Mouse (Mus musculus) gastrocnemius, adult 8-10 months (tissue): ENCODE measurements at regions not wholly inside any gene's neighbourhood (a gene's known extent, or its start where the extent isn't known, plus 50 kb on each side); places are given as distances from the start of the nearest gene placed in this dataset.
A peak's percentile ranks its signal among the peaks of the same experiment; 100 is the strongest.

Source experiments
- DNase-seq, 2 experiments: peaks; one replicate each; pipeline ENCODE4 v3.0.0; 2022; ENCODE audit warnings: low spot score in 2 of 2

- no peak for DNase-seq
Observed at GRCm38 (mm10) chr2:169147655-169148054, 192.3 kb upstream of the Zfp64 start.

- DNase-seq, result no peak
Observed at GRCm38 (mm10) chr2:169142224-169142623, 186.8 kb upstream of the Zfp64 start.

GRCm38 (mm10) chr2:169133855-169134254 lies 178.5 kb upstream of the Zfp64 start:
- DNase-seq, result no peak

- DNase-seq, result no peak
Observed at GRCm38 (mm10) chr2:169125476-169125875, 170.1 kb upstream of the Zfp64 start.

DNA sequence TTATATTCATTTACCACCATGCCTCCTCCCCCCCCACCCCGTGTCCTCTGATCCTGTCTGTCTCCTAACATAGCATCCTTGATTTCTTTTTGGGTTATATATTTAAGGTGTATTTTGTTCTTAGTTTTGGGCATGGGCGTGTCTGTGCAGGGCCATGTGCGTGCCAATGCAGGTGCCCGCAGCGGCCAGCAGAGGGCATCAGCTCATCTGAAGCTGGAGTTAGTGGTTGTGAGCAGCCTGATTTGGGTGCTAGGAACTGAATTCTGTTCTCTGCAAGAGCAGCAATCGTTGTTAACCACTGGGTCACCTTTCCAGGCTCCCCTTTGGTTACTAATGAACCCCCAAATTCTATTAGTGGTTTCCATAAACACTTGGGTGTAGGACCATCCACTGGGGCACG lies 167.5 kb upstream of the Zfp64 start:
- no peak for DNase-seq

DNA sequence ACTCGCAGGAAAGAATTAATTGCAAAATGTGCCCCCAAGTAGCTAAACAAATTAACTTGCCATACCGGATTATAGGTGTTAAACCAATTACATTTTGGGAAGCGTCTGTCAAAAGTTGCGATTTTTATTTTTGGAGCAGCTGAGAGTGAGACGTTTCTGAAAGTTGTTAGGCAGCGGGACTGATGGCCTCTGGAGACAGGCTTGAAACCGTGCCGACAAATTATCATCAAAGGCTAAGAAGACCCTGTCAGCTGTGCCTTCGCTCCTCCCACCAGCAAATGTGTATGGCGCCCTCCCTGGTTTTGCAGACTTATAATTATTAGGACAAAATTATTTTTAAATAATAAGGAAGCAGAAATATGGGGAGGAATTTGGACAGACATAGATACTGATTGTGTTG lies 161.5 kb upstream of the Zfp64 start:
- DNase-seq, result no peak

- DNase-seq, result no peak
Observed at GRCm38 (mm10) chr2:169109044-169109443, 153.7 kb upstream of the Zfp64 start.

- no peak for DNase-seq
Observed at GRCm38 (mm10) chr2:169108037-169108436, 152.7 kb upstream of the Zfp64 start.

GRCm38 (mm10) chr2:169101506-169102261 lies 146.3 kb upstream of the Zfp64 start:
- DNase-seq, result no peak

- DNase-seq, result no peak
Observed at GRCm38 (mm10) chr2:169100516-169100915, 145.1 kb upstream of the Zfp64 start.

- no peak for DNase-seq
Observed at GRCm38 (mm10) chr2:169099678-169100077, 144.3 kb upstream of the Zfp64 start.

DNA sequence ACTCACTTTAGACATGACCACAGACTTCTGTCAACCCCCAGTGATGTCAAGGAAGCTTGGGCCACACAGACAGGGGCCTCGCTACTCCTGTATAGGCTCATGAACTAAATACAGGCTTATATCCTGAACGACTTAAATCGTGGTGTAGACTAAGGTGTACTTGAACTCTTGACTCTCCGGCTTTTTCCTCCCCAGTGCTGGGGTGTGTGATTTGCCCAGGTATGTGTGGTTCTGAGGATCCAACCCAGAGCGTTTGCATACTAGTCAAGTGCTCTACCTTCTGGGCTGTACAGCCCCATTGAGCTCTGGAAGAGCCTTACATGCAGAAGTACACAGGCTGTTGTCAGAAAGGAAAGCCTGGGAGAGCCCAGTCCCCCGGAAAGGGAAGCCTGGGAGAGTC lies 143.2 kb upstream of the Zfp64 start:
- DNase-seq, result no peak

DNA sequence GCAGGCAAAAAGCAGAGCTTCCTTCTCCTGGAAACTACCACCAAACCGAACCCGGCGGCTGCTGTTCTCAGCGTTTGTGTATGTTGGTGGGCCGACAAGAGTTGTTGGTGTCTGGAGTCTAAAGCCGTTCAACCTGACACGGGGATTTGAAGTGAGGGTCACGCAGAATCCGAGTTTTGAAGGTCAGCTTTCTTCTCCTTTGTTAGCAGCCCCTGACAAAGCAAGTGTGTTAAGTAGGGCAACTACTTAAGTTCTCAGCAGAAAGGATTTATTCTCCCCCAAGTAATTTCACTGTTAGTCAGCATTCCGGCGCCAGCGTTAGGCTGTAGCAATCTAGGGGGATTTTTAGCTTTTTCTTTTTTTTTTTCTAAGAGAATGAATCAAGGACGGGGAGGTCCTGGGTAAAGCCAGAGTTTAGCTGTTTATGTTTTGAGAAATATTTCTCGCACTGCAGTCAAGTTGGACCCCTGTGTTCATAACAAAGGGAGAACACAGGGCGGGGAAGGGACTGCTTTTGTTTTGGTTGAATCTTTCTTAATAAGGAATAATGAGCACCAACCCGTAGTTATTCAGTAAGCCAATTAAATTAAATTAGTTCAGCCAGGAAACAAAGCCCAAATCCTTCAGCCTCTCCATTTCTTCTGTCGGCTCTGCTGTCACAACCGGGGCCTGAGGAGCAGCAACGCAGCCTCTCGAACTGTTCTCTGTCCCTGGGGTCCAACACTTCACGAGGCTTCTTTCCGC lies 138.8 kb upstream of the Zfp64 start:
- no peak for DNase-seq

DNA sequence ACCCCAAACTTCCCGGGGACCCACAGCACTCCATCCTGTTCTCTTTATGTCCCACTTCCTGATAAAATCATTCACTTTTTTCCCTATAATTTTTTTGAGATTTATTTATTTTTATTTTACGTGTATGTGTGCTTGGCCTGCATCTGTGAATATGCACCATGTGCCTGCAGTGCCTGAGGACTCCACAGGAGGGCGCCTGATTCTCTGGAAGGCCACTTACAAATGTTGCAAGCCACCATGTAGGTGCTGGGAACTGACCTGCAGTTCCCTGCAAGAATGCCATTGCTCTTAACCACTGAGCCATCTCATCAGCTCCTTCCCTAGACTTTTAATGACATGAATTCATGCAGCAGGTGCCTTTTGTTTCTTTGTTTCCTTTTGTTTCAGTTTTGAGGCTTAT lies 134.9 kb upstream of the Zfp64 start:
- no peak for DNase-seq

- DNase-seq, result no peak
Observed at GRCm38 (mm10) chr2:169088870-169089484, 133.6 kb upstream of the Zfp64 start.

GRCm38 (mm10) chr2:169088301-169088700 lies 132.9 kb upstream of the Zfp64 start:
- no peak for DNase-seq

- no peak for DNase-seq
Observed at GRCm38 (mm10) chr2:169071267-169071666, 115.9 kb upstream of the Zfp64 start.

DNA sequence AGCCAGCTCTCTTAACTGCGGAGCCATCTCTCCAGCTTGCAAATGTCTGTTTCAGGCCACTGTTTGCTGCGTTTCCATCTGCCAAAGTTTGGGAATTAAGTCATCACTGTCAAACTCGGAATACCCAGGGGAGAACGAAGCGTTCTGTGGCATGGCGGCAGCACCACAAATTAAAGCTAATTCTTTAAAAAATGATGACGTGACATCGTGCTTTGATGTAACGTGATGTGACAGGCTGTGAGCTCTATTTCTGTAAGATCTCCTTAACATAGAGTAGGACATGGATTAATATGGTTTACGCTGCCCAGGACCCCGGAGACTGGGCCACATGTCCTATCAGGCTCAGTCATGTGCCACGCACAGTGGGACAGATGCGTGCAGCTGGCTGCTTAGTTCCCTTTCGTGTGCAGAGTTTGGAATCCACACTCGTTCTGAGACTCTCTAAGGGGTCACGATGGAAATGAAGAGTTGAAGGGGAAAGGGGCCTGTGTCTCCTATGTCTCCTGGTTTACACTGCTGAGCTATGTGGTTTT lies 109.8 kb upstream of the Zfp64 start:
- no peak for DNase-seq

GRCm38 (mm10) chr2:169061520-169061919 lies 106.1 kb upstream of the Zfp64 start:
- peak; percentile 26 to 49 for DNase-seq

GRCm38 (mm10) chr2:169060495-169060894 lies 105.1 kb upstream of the Zfp64 start:
- DNase-seq, result no peak

DNA sequence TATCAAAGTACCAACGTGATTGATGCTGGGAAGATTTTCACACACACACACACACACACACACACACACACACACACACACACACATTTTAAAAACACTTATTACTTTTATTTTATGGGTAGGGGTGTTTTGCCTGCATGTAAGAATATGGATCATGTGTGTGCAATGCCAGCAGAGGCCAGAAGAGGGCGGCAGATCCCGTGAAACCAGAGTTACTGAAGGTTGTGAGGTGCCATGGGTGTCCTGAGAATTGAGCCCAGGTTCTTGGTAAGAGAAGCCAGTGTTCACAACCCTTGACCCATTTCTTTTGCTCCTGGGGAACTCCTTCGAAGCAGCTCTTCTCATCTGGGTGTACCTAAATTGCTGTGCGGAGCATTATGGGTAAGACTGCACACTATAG lies 102.4 kb upstream of the Zfp64 start:
- no peak for DNase-seq

DNA sequence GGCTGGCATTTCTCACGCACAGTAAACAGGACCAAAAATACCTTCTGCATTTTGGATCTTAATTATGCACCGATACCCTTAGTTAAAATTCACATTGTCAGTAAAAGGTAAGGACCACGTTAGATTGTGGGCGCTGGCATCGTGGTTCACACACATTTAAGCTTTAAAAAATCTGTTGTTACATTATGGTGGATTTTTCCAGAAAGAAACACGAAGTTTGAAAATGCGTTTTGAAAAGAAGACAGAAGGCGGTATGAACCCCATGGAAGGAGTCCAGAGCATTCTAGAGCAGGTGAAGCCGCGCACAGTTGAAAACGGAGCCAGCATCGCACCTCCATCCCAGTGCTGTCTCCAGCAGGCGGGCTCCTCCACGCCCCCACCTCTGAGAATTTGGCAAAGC lies 94.6 kb upstream of the Zfp64 start:
- no peak for DNase-seq
